Mouse (Mus musculus): Measurements from ENCODE around the gene Gm3106.
"Not testable (repeated sequence)": the region's sequence is repeated elsewhere in the genome, so short reads cannot be mapped to it uniquely, and the experiment has no call there.

Gm3106 gene

DNA sequence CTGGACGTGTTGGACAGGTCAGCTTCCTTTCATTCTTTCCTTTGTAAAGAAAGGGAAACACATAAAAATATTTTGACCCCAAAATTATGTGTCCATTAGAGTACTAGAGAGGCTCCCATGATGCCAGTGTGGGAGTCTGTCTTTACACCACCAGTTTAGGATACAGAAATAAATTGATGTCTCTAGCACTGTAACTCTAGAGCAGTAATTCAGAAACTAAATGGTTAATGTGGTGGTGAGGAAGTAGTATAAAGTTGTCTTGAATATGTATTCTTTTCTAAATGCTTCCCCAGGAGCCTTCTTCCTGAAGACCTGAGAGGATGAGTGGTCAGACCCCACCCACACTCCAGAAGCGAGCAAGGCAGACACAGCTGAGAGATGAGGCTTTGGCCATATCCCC is at the start of gene Gm3106:
TSS of gene Gm3106 (plus strand) at position 301 of the 400 bp plus-strand sequence.
- DNase-seq, result not testable (repeated sequence)
